Mouse (Mus musculus): Measurements from ENCODE around the gene Gm49318. TPM values are rescaled to one million over a fixed set of nuclear protein-coding genes. Genes with fewer than 3 reads are reported as not detected.
A peak's percentile ranks its signal among the peaks of the same experiment; 100 is the strongest.

The Gm49318 gene
- polyA plus RNA-seq, 3 experiments from 2014 or later: not detected

DNA sequence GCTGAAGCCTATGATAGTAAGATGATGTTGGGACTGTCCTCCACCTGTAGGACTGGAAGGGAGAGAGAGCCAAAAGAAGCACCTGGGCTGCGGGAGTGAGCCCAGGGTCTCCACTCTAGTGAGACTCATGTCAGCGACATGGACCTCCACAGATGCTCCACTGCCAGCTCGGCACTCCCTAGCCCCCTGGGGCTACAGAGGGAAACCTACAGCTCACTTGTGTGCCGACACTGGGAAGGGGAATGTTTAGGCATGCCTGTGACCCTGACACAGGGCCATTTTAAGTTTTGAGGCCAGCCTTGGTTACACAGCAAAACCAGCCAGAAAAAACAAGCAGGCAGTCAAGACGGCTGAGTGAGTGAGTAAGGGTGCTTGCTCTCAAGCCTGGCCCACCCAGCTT, 3.9 kb downstream of the Gm49318 start:
- ATAC-seq: no peak

- ATAC-seq: no peak
These were observed 4.6 kb downstream of the Gm49318 start for GRCm38 (mm10) chr9:22066433-22066832.

DNA sequence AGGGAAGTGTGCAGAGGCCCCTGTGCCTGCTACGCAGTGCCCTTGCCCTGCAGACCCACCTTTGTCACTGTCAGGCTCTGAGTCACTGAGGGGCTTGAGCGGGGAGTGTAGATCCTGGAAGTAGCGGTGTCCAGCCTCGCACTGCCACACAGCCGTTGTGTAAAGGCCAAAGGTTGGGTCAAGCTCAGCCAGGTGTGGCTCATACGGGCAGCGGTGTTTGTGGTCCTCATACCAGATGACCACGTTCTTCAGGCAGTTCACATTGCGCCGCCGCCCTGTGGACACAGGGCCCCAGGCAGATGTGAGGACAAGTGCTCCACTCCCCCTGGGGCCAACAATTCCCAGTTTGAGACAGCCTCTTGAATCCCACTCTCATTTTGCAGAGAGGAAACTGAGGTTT, 5.4 kb downstream of the Gm49318 start:
- no peak for ATAC-seq

- no peak for ATAC-seq
These were observed 6.7 kb downstream of the Gm49318 start for GRCm38 (mm10) chr9:22064341-22064740.

DNA sequence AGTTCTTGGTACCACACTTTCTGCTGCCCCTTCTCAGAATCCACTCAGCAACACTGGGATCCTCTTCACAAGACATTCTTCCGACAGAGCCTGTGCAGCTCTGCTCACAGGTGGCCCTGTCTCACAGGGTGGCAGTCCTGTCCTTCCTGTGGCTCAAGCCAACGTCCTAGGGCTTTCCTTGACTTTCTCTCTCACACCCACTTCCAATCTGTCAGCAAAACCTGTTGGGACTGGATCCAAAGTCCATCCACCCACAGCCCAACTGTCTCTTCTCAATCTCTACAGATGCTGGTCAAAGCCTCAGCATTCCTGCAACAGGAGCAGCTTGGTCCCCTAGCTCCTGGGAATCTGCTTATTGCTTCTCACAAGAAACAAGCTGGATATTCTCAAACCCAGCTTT, 9.7 kb downstream of the Gm49318 start:
- ATAC-seq: no peak

DNA sequence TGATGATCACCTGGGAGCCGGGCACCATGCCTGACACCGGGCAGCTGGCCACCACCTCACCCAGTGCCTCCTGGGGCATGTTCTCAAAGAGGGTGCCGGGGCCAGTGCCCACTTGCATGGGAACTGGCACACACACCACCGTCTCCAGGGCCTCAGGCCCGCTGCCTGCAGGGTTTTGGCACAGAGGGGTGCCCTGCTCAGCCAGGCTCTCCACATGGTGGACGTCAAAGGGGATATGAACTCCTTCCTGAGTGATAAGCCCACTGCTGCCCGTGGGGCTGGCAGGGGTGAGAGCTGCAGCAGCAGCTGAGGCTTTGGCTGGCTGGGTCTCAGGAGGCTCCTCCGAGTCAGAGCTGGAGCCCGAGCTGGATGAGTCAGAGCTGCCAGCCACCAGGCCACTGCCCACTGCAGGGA, 13.0 kb downstream of the Gm49318 start:
- no peak for ATAC-seq

DNA sequence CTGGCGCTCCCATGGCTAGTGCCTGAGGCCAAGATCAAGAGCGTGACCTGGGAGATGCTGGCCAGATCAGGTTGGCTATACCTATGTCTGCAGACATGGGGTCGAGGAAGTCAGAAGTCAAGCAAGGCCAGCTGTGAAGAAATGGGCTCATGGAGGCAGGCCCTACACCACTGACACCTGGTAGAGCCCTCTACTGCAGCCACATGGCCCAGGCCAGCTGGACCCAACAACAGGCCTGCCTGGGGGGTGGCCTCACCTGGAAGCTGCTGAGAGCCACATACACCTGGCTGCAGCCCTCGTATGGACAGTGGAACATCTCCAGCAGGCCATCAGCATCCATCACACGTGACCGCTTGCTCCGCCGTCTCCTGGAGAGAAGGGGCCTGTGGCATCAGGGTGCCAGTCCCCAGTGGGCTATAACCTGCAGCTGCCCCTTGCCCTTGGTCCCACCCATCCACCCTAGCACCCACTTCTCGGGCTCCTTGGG, 14.0 kb downstream of the Gm49318 start:
- no peak for ATAC-seq

DNA sequence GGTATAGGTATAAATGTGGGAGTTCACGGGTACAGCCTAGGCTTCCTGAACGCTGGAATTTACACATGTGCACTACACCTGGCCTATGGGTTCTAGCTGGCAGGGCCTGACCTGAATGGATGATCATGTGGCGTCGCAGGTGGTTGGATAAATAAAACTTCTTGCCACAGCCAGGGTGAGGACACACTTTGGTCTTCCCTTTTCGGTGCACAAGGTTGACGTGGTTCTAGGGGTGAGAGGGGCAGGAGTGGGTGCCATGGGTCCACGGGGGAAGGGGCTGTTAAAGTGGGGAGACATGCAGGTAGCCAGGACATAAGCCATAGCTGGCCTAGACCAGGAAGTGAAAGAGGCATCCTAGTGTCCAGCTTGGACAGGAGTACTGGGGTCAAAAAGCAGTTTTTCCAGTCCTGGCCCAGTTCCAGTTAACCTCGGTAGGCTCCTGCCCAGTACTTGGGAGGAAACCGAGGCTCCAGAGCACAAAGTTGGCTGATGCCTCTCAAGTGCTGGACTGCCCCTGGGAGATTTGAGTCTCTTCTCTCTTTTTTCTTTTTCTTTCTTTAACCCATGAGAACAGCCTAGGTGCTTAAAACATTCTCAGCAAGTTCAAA, 14.7 kb downstream of the Gm49318 start:
- ATAC-seq: no peak

DNA sequence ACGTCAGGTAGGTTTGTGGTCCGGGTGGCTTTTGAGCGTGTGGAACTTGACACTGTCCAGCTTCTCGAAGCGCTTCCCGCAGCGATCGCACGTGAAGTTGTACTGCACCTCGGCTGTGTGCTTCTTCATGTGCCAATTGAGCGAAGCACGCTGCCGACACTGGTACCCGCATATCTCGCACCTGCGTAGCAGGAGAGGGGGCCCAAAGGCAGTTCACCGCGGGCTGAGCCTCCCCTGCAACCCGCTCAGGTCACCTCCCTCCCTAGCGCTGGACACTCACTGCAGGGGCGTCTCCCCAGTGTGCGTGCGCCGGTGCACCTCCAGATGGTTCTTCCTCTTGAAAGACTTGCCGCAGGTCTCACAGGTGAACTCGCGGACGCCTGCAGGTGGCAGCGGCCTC, 15.3 kb downstream of the Gm49318 start:
- ATAC-seq: no peak

DNA sequence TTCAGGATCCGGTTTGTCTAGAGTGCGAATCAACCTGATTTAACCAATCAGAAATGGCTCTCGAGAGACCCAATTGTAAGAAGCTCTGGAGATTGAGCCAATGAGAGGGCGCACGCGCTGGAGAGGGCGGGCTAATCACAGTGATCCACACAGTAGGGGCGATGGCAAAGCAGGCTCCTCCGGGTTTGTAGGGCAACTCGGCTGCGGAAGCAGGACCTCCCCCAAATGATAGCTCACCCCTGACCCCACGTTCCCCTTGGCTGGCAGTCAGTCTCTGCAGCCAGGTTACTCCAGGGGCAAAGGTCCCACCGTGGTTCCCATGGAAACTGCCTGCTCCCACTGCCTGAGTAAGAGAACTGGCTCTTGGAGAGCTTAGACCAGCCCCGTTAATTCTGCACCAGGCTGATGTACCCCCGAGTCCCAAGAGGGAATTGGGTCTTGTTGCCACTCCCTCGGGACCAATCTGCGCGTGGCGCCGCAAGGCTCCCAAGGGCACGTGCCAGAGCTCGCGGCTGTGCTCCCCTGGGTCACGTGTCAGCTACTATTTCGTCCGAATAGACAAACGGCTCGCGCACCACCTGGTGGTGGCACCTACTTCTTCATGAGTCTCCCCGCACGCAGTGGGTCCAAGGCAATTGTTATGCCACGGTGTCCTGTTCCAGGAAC, 16.5 kb downstream of the Gm49318 start:
- peak; percentile 69 for ATAC-seq

DNA sequence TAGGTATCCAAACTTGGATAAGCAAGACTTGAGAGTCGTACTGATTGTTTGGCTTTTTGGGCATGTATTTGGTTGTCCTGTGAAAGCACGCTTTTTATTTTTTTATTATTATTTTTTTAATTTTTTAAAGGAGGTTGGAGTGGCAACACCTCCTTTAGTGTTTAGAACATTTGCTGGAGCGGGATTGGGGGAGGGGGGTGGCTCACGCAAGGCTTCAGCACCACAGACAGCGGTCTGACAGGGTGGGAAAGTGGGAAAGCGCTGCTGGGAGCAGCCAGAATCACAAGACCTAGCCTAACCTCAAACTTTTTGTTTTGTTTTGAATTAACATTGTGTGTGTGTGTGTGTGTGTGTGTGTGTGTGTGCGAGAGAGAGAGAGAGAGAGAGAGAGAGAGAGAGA, 17.4 kb downstream of the Gm49318 start:
- no peak for ATAC-seq

DNA sequence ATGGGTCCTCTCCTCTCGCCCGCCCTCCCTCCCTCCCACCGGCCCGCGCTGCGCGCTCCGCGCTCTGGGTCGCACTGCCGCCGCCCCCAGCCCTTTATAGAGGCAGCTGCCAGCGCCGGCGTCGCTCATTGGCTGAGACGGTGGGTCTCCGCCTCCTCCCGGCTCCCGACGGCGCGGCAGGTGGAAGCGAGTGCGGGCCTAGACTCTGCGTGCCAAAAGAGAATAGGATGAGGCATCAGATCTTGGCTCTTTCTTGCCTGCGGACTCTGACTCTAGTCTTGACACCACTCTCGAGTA, 19.2 kb downstream of the Gm49318 start, which contains the start of gene Elavl3:
Elavl3 (minus strand) TSS at position 66 of the 297 bp plus-strand sequence.
- no peak for ATAC-seq

- ATAC-seq: no peak
These were observed 19.7 kb downstream of the Gm49318 start for GRCm38 (mm10) chr9:22051161-22051957.

- ATAC-seq: peak; percentile 6
These were observed 20.6 kb downstream of the Gm49318 start for GRCm38 (mm10) chr9:22050351-22050889.

DNA sequence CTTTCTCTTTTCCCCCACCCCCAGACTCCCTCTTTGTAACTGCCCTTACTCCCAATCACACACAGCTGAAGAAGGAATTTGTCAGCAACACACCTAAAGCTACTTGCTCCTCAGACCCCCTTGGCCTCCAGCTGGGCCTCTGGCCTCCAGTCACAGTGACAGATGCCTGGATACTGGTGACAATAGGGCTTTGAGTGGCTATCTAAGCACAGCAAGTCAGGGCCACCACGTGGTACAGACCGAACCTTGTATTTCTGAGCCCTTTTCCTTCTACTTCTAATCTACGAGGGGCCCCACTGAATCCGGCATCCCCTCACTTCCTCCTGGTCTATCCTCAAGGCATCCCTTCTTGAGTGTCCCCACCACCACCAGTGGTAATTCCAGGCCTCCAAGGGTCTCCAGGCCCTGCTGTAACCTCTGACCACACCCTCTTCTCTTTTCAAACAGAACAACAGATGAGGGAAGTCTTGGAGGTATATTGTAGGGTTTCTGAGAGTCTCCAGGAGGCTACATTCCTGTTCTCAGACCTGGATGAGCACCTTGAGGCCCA, 21.3 kb downstream of the Gm49318 start:
- no peak for ATAC-seq

- no peak for ATAC-seq
These were observed 21.7 kb downstream of the Gm49318 start for GRCm38 (mm10) chr9:22049315-22049714.

DNA sequence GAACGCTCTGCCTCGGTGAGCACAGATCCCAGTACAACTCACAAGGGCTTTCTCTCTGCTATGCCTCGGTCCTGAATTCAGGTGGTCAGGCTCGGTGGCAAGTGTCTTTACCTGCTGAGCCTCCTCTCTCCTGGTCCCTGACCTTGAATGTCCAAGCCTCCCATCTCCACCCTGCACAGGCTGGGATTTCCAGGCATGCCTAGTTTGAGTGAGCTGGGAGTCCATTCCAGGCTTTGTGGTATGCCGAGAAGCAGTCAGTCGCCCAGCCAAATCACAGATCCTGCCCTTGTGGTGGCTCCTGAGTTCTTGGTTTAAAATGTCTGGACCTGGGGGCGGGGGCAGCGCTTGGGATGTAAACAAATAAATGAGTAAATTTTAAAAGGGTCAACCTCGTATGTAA, 23.7 kb downstream of the Gm49318 start:
- no peak for ATAC-seq

DNA sequence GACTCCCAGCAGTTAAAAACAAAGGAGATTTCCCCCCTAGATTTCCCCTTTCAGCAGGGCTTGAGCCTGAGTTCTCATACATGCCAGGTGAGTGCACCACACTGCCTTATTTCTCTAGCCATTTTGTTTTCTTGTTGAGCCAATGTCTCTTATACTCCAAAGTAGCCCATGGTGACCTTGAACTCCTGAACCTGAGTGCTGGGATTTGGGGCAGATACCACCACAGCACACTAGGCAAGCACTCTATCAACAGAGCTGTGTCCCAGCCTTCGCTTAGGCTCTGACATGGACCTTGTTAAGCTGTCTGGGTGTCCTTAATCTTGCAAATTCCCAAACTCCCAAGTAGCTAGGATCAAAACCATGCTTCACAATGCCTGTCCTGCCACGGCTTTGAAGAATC, 29.2 kb downstream of the Gm49318 start:
- ATAC-seq: no peak

- no peak for ATAC-seq
These were observed 33.2 kb downstream of the Gm49318 start for GRCm38 (mm10) chr9:22037826-22038225.

GRCm38 (mm10) chr9:22035300-22036044, 35.6 kb downstream of the Gm49318 start:
- ATAC-seq: no peak

DNA sequence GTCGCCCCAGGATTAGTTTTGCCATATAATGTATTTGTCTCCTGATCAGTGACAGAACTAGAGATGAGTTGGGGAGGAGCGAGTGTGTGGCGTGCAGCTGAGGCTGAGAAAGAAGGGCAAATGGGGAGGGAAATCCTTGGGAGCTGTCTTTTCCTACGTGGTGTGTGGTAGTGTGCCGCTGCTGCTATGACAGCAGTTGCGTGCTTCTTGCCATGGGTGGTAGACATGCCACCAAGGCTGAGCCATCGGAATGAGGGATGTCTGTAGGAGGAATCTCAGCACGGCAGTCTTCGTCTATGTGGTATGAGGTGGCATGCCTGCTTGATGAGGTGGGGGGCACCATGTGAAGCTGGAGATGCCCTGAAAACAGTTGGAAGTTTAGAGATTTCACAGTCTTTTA, 40.7 kb downstream of the Gm49318 start:
- no peak for ATAC-seq

GRCm38 (mm10) chr9:22028467-22028866, 42.6 kb downstream of the Gm49318 start:
- ATAC-seq: no peak

Measured in inflammation-experienced regulatory T-cells, adult 6 months (primary cell).